Comparison of ENCODE assay signal across 22 mouse cellular contexts in the genomic region with DNA sequence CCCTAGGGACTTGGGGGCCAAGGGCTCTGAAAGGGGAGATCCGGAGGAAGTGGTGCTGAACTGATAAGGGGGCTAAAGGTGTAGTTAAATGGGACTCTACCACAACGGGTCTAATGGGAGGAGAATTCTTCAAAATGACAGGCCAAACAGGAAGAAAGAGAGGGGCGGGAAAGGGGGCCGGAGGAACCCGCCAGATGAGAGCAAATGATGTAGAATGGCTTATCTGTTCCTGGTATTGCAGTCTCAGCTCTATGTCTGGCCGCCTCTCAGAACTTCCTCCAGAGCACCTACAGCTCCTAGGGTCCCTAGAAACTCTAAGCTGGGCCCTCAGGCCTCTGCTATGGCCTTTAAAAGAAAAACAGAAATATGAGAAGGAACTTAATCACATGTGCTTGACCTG.
"Had no signal": no experiment of that assay in that cellular context is flagged by ENCODE, and none has a peak within 500 bp of the region (broad histone marks: within the 10 kb centered on the region; RNA-seq: fewer than 3 reads in every experiment).

No protein-coding gene starts in this region.

- H3K4me3 ChIP-seq: intestine, embryonic 15.5 days; kidney, embryonic 15.5 days; layer of hippocampus, adult 2 months; limb, embryonic 15.5 days; midbrain, embryonic 12.5 days; myocyte; neural tube, embryonic 13.5 days; stomach, embryonic 15.5 days had no signal

- ATAC-seq: intestine, embryonic 15.5 days; liver, postnatal 0 days; lung, postnatal 0 days; midbrain, embryonic 16.5 days had no signal

- H3K36me3 ChIP-seq: intestine, embryonic 15.5 days; kidney, embryonic 15.5 days; limb, embryonic 15.5 days; midbrain, embryonic 12.5 days; neural tube, embryonic 13.5 days; stomach, embryonic 15.5 days had no signal

- H3K9ac ChIP-seq: intestine, embryonic 15.5 days; kidney, embryonic 15.5 days; limb, embryonic 15.5 days; liver, embryonic 14.5 days; liver, postnatal 0 days; lung, embryonic 14.5 days; midbrain, embryonic 12.5 days; neural tube, embryonic 13.5 days; stomach, embryonic 15.5 days had no signal

- H3K4me1 ChIP-seq: intestine, embryonic 15.5 days; limb, embryonic 15.5 days; midbrain, embryonic 12.5 days; neural tube, embryonic 13.5 days; stomach, embryonic 15.5 days had no signal

- H3K27ac ChIP-seq: intestine, embryonic 15.5 days; kidney, embryonic 15.5 days; layer of hippocampus, adult 2 months; limb, embryonic 15.5 days; liver, embryonic 14.5 days; macrophage; midbrain, embryonic 12.5 days; neural tube, embryonic 13.5 days; stomach, embryonic 15.5 days had no signal

- H3K27me3 ChIP-seq: intestine, embryonic 15.5 days; kidney, embryonic 15.5 days; limb, embryonic 15.5 days; midbrain, embryonic 12.5 days; neural tube, embryonic 13.5 days; stomach, embryonic 15.5 days had no signal

- DNase-seq: kidney, adult 11 months; kidney, adult 8-10 months; kidney, postnatal 25 days; liver, postnatal 0 days; lung, embryonic 14.5 days; retina, postnatal 1 day; right cerebral cortex, postnatal 25 days; spleen, adult 18-20 months; thymus, postnatal 25 days had no signal

- H3K4me2 ChIP-seq: intestine, embryonic 15.5 days; kidney, embryonic 15.5 days; limb, embryonic 15.5 days; liver, embryonic 11.5 days; lung, embryonic 14.5 days; midbrain, embryonic 12.5 days; neural tube, embryonic 13.5 days; stomach, embryonic 15.5 days had no signal

- H3K9me3 ChIP-seq: intestine, embryonic 15.5 days; kidney, embryonic 15.5 days; limb, embryonic 15.5 days; midbrain, embryonic 12.5 days; neural tube, embryonic 13.5 days; stomach, embryonic 15.5 days had no signal
